Mouse (Mus musculus) limb, embryonic 14.5 days (tissue): ENCODE measurements around the gene Zfp786. TPM values are rescaled to one million over a fixed set of nuclear protein-coding genes. Genes with fewer than 3 reads are reported as not detected.

Experiments
- ATAC-seq: fragments of 200-750 bp; cut with Nextera tagmentation; 2 replicates; pipeline ENCODE4 v1.8.0; 2017; ENCODE audit warnings: low read depth, moderate number of reproducible peaks, moderate TSS enrichment; ENCODE audit not compliant: low FRiP score
- DNase-seq: peaks from one replicate; pipeline ENCODE4 v3.0.0-alpha.2; 2015; ENCODE audit warnings: low spot score
- H3K27ac ChIP-seq: fragments of 300-500 bp; sonication (generic); replicated peaks from 2 replicates; pipeline ENCODE4 v1.5.1; 2014; ENCODE audit warnings: low read depth, mild to moderate bottlenecking, low read length, moderate library complexity, mixed read lengths
- H3K27me3 ChIP-seq: fragments of 300-500 bp; sonication (generic); 2 replicates; pipeline ENCODE4 v1.6.1; 2014; ENCODE audit warnings: low read length, mixed read lengths; ENCODE audit not compliant: control insufficient read depth, insufficient read depth
- H3K36me3 ChIP-seq: fragments of 300-500 bp; sonication (generic); 2 replicates; pipeline ENCODE4 v1.6.1; 2014; ENCODE audit warnings: mild to moderate bottlenecking, low read length, moderate library complexity, mixed read lengths; ENCODE audit not compliant: control insufficient read depth, insufficient read depth
- H3K4me1 ChIP-seq: fragments of 300-500 bp; sonication (generic); 2 replicates; pipeline ENCODE4 v1.6.1; 2014; ENCODE audit warnings: antibody characterized with exemption, low read length, mixed read lengths; ENCODE audit not compliant: control insufficient read depth, insufficient read depth
- H3K4me2 ChIP-seq: fragments of 300-500 bp; sonication (generic); replicated peaks from 2 replicates; pipeline ENCODE4 v1.6.1; 2014; ENCODE audit warnings: low read depth, mild to moderate bottlenecking, low read length, moderate library complexity; ENCODE audit not compliant: severe bottlenecking
- H3K4me3 ChIP-seq: fragments of 300-500 bp; sonication (generic); replicated peaks from 2 replicates; pipeline ENCODE4 v1.5.1; 2014; ENCODE audit warnings: low read length
- H3K9ac ChIP-seq: fragments of 300-500 bp; sonication (generic); 2 replicates; pipeline ENCODE4 v1.6.1; 2014; ENCODE audit warnings: mild to moderate bottlenecking, low read depth, low read length, moderate library complexity; ENCODE audit not compliant: severe bottlenecking
- H3K9me3 ChIP-seq: fragments of 300-500 bp; sonication (generic); 2 replicates; pipeline ENCODE4 v1.6.1; 2016; ENCODE audit warnings: low read length; ENCODE audit not compliant: control insufficient read depth
- POLR2A ChIP-seq: fragments of 200-500 bp; IDR thresholded peaks from 2 replicates; pipeline ENCODE4 v1.8.0; 2012; ENCODE audit warnings: inconsistent platforms, mild to moderate bottlenecking, moderate library complexity, borderline replicate concordance; ENCODE audit not compliant: insufficient read depth, insufficient read length; ENCODE audit errors: extremely low read depth
- WGBS: fragments of 180-500 bp; shearing (Covaris S2); extraction: QIAGEN DNeasy Blood & Tissue Kit; methylation state at CpG from one replicate; pipeline ENCODE4 v1.1.7; 2014; 5-methylcytosine and 5-hydroxymethylcytosine counted together
- polyA plus RNA-seq, 2 experiments: library from polyadenylated mRNA; depleted of rRNA in 1 of 2; stranded (reverse) in 1 of 2; unstranded in 1 of 2; fragments of >200 nt; fragmentation: Nextera tagmentation in 1 of 2; extraction: Ambion mirVana in 1 of 2; gene quantifications; 2 replicates each; pipeline versions ENCODE4 v1.2.1 to v1.2.3; 2012 to 2014

The Zfp786 gene
- polyA plus RNA-seq, 2 experiments: 2.0 to 2.9 TPM

DNA sequence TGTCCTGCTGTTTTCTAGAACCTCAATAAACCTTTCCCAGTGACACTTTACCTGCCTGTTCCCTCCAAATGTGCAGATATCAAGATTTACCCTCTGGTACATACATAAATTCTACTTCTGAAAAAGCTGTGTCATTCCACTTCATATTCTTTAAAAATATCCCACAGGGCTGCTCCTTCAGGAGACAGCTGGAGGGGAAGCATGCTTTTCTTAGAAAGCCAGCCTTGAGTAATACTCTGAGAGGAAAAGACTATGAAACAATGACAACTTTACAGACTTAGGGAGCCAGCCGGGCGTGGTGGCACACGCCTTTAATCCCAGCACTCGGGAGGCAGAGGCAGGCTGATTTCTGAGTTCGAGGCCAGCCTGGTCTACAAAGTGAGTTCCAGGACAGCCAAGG is 22.1 kb downstream of the Zfp786 start:
- Histone ChIP-seq H3K9me3 (no peaks in the 10 kb centered on the region), H3K4me1 (peaks cover 26% of the 10 kb centered on the region), H3K27me3 (no peaks in the 10 kb centered on the region), H3K4me3 (no peak overlapping the region), H3K36me3 (peaks cover 50% of the 10 kb centered on the region), H3K27ac (no peak overlapping the region), H3K9ac (no peak overlapping the region), H3K4me2 (no peak overlapping the region)
- TF ChIP-seq POLR2A: no peak
- 93% methylated on average over 5 of the region's 5 CpGs for WGBS
- ATAC-seq: no peak
- DNase-seq: no peak

GRCm38 (mm10) chr6:47807419-47807818 is 23.2 kb downstream of the Zfp786 start:
- Histone ChIP-seq H3K36me3 (peaks cover 62% of the 10 kb centered on the region), H3K4me1 (peaks cover 26% of the 10 kb centered on the region), H3K27me3 (no peaks in the 10 kb centered on the region), H3K4me2 (no peak overlapping the region), H3K4me3 (no peak overlapping the region), H3K9ac (no peak overlapping the region), H3K27ac (no peak overlapping the region), H3K9me3 (no peaks in the 10 kb centered on the region)
- TF ChIP-seq POLR2A: no peak
- DNase-seq: no peak
- 94% methylated on average over 2 of the region's 2 CpGs for WGBS
- no peak for ATAC-seq

DNA sequence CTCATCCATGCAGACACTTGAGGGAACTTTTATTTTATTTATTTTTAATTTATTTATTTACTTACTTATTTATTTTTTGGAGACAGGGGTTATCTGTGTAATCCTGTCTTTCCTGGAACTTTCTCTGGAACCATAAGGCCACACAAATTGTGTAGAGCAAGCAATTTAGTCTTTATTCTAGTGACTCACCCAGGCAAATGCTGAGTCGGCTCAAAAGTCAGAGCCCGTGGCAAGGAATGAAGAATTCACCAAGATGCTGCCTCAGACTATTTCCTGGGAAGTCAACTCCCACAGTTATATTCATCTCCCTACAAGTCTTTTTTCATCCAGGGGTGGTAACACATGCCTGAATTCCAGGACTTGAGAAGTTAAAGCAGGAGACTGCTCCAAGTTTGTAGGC is 25.1 kb downstream of the Zfp786 start:
- peaks cover 80% of the 10 kb centered on the region for H3K36me3 ChIP-seq
- 83% methylated on average over 2 of the region's 2 CpGs for WGBS
- H3K4me3 ChIP-seq: no peak overlapping the region
- H3K27me3 ChIP-seq: no peaks in the 10 kb centered on the region
- ATAC-seq: no peak
- H3K4me2 ChIP-seq: no peak overlapping the region
- no peak for DNase-seq
- H3K9ac ChIP-seq: no peak overlapping the region
- H3K4me1 ChIP-seq: peaks cover 11% of the 10 kb centered on the region
- no peak for TF ChIP-seq POLR2A
- no peaks in the 10 kb centered on the region for H3K9me3 ChIP-seq
- no peak overlapping the region for H3K27ac ChIP-seq

GRCm38 (mm10) chr6:47799079-47799478 is 31.6 kb downstream of the Zfp786 start:
- H3K4me1 ChIP-seq: no peaks in the 10 kb centered on the region
- H3K27me3 ChIP-seq: no peaks in the 10 kb centered on the region
- 51% methylated on average over 6 of the region's 6 CpGs for WGBS
- ATAC-seq (peak; percentile 30; the same call in 1 of the 2 replicates), DNase-seq (peak; percentile 89)
- H3K9ac ChIP-seq: no peak overlapping the region
- H3K9me3 ChIP-seq: no peaks in the 10 kb centered on the region
- H3K36me3 ChIP-seq: peaks cover 93% of the 10 kb centered on the region
- no peak overlapping the region for H3K4me3 ChIP-seq
- no peak for TF ChIP-seq POLR2A
- H3K4me2 ChIP-seq: no peak overlapping the region
- no peak overlapping the region for H3K27ac ChIP-seq

GRCm38 (mm10) chr6:47794106-47794830 is 36.4 kb downstream of the Zfp786 start:
- Histone ChIP-seq H3K27ac (no peak overlapping the region), H3K4me3 (no peak overlapping the region), H3K4me1 (no peaks in the 10 kb centered on the region), H3K27me3 (no peaks in the 10 kb centered on the region), H3K4me2 (no peak overlapping the region), H3K9me3 (no peaks in the 10 kb centered on the region), H3K9ac (no peak overlapping the region), H3K36me3 (peaks cover 46% of the 10 kb centered on the region)
- WGBS: 72% methylated on average over 10 of the region's 10 CpGs
- no peak for ATAC-seq
- DNase-seq: no peak
- no peak for TF ChIP-seq POLR2A
